Mouse (Mus musculus): ENCODE measurements around the gene Tas2r129. TPM values are rescaled to one million over a fixed set of nuclear protein-coding genes. Genes with fewer than 3 reads are reported as not detected.
"Not testable (repeated sequence)": the region's sequence is repeated elsewhere in the genome, so short reads cannot be mapped to it uniquely, and the experiment has no call there.

The Tas2r129 gene
- total RNA-seq (2017) = not detected in 3 replicates

DNA sequence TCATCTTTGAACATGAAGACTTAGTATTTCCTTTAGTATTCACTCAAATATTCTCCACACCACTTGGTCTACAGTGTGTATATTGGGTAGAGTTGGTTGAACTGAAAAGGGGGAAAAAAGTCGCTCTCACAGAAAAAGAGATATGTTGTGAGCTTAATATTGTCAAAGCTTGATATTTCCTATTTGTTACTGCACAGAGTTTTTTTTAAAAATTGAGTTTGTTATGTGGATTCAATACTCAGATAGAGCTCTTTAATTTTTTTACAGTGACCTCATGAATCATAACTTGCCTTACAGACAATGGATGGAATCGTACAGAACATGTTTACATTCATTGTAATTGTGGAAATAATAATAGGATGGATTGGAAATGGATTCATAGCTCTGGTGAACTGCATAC, at the start of gene Tas2r129:
Gene Tas2r129 (plus strand): TSS at position 301 of the 400 bp plus-strand sequence.
- no peak for ATAC-seq (replicated peaks; ENCODE audit: insufficient number of reproducible peaks, low FRiP score, low TSS enrichment, poor library complexity, severe bottlenecking)

DNA sequence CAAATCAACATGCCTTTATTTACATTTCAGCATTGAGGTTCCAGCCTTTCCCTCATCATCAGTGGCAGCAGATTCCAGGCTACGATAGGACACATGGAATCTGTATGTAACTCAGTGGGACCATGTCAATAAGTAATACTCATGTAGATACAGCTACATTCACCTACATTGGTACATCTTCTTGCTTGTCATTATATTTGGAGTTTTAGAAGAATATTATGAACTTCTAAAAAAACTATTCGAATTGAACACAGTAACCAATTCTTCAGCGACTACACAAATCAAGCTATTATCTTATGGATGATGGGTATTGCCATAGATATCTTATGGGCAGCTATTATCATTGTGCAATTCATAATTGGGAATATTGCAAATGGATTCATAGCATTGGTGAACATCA, 41.6 kb upstream of the Tas2r129 start, which contains the start of gene Tas2r125:
Gene Tas2r125 (plus strand): TSS at position 301 of the 400 bp plus-strand sequence.
- ATAC-seq (replicated peaks; ENCODE audit: insufficient number of reproducible peaks, low FRiP score, low TSS enrichment, poor library complexity, severe bottlenecking) = no peak

DNA sequence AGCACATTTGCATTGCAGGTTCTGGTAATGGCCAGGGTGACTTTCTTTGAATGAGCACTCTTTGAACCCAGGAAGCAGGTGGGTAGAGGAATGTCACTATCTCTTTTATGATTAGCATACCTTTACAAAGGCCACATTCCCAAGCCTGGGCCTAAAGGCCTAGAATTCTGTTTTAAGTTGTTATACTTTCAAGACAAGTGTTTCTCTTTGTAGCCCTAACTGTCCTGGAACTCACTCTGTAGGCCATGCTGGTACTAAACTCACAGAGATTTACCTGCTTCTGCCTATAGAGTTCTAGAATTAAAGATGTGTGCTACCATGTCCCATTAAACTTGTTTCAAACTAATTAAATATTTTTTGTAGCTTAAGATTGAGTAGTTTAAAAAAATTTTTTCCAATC, 9.5 kb upstream of the Tas2r129 start:
- not testable (repeated sequence) for ATAC-seq (replicated peaks; ENCODE audit: insufficient number of reproducible peaks, low FRiP score, low TSS enrichment, poor library complexity, severe bottlenecking)

DNA sequence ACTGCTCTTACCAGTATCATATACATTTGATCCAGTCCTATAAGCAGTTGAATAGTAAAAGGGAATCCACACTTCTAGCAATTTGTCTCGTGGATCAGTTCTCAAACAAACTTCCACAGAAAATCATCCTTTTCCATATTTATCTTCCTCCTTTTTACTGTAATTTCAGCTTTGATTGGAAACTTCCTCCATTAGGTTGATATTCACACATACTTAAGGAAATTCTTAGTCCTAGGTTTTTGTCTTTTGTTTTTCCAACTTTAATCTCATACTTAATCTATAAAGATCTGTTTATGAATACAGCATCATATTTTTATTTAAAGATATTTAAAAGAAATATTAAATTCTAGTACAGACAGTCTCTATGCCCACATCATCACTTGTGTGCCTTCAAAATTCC, 6.9 kb downstream of the Tas2r129 start, which contains the start of gene Tas2r131:
Gene Tas2r131 (minus strand): TSS at position 101 of the 400 bp plus-strand sequence.
- ATAC-seq (replicated peaks; ENCODE audit: insufficient number of reproducible peaks, low FRiP score, low TSS enrichment, poor library complexity, severe bottlenecking) = no peak

DNA sequence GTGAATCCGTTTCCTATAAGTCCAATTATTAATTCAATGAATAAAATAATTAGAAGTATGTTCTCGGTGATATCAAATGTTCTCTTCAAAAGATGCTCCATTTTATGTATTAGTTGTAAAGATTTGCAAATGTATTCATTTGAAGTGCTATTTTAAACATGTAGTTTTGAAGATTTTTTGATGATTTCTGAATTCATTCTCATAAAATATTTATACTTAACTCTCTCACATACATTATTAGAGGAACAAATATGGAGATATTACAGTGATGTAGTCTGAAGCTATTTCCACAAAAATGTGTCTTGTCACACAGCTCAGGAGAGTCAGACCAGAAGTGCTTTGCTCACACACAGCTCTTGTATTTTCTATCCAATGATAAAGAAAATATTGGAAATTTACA, 30.0 kb downstream of the Tas2r129 start, which contains the start of gene Tas2r109:
Gene Tas2r109 (minus strand): TSS at position 101 of the 400 bp plus-strand sequence.
- no peak for ATAC-seq (replicated peaks; ENCODE audit: insufficient number of reproducible peaks, low FRiP score, low TSS enrichment, poor library complexity, severe bottlenecking)

Other genes with a start within 250 kb of the Tas2r129 start
- gene Tas2r122, start 239.2 kb upstream of the Tas2r129 start, total RNA-seq (2017) = not detected in 3 replicates
- gene Tas2r115, start 213.1 kb upstream of the Tas2r129 start, total RNA-seq (2017) = not detected in 3 replicates
- not detected in 3 replicates for gene Tas2r124, start 196.4 kb upstream of the Tas2r129 start, total RNA-seq (2017)
- not detected in 3 replicates for gene Tas2r102, start 189.0 kb upstream of the Tas2r129 start, total RNA-seq (2017)
- gene Tas2r136, start 172.9 kb upstream of the Tas2r129 start, total RNA-seq (2017) = not detected in 3 replicates
- gene Tas2r117, start 148.3 kb upstream of the Tas2r129 start, total RNA-seq (2017) = not detected in 3 replicates
- gene Tas2r123, start 104.0 kb upstream of the Tas2r129 start, total RNA-seq (2017) = not detected in 3 replicates
- not detected in 3 replicates for gene Tas2r116, start 95.7 kb upstream of the Tas2r129 start, total RNA-seq (2017)
- gene Tas2r110, start 83.1 kb upstream of the Tas2r129 start, total RNA-seq (2017) = not detected in 3 replicates
- gene Tas2r113, start 58.1 kb upstream of the Tas2r129 start, total RNA-seq (2017) = not detected in 3 replicates
- not detected in 3 replicates for gene Tas2r125, start 41.5 kb upstream of the Tas2r129 start, total RNA-seq (2017)
- gene Tas2r131, start 6.8 kb downstream of the Tas2r129 start, total RNA-seq (2017) = not detected in 3 replicates
- gene Tas2r109, start 29.9 kb downstream of the Tas2r129 start, total RNA-seq (2017) = not detected in 3 replicates
- gene Tas2r103, start 86.0 kb downstream of the Tas2r129 start, total RNA-seq (2017) = not detected in 3 replicates
- gene Tas2r140, start 104.7 kb downstream of the Tas2r129 start, total RNA-seq (2017) = 0.32 TPM in 1 of 3 replicates, not detected in the others
- 33.4 to 57.3 TPM (median 44.8 TPM) in 3 replicates for gene Smim10l1, start 153.8 kb downstream of the Tas2r129 start, total RNA-seq (2017)

Measured in monocyte, adult 5-6 weeks (primary cell).